Mouse (Mus musculus) thymus, adult 2 months (tissue): ENCODE data around the gene Rab37. TPM values are rescaled to one million over a fixed set of nuclear protein-coding genes. Genes with fewer than 3 reads are reported as not detected.

Experiments used
- DNase-seq: peaks from one replicate; pipeline ENCODE4 v3.0.0; 2021
- H3K27ac ChIP-seq: fragments of 200-500 bp; 2 replicates; pipeline ENCODE4 v1.5.1; 2012; ENCODE audit warnings: low read length, control low read depth; ENCODE audit not compliant: control insufficient read depth, insufficient read depth
- H3K27me3 ChIP-seq: fragments of 200-500 bp; 2 replicates; pipeline ENCODE4 v1.6.1; 2012; ENCODE audit warnings: mild to moderate bottlenecking, low read length, moderate library complexity, mixed read lengths; ENCODE audit not compliant: control insufficient read depth, insufficient read depth
- H3K36me3 ChIP-seq: fragments of 200-500 bp; 2 replicates; pipeline ENCODE4 v1.6.1; 2012; ENCODE audit warnings: mild to moderate bottlenecking, low read length, moderate library complexity; ENCODE audit not compliant: control insufficient read depth, insufficient read depth
- H3K4me1 ChIP-seq: fragments of 200-500 bp; replicated peaks from 2 replicates; pipeline ENCODE4 v1.6.1; 2012; ENCODE audit warnings: low read length; ENCODE audit not compliant: control insufficient read depth, insufficient read depth
- H3K4me3 ChIP-seq: fragments of 200-500 bp; 2 replicates; pipeline ENCODE4 v1.5.1; 2012; ENCODE audit warnings: mild to moderate bottlenecking, low read length, control low read depth, moderate library complexity; ENCODE audit not compliant: control insufficient read depth, insufficient read depth
- CTCF ChIP-seq: fragments of 200-500 bp; IDR thresholded peaks from 2 replicates; pipeline ENCODE4 v1.5.1; 2012; ENCODE audit warnings: mild to moderate bottlenecking, control low read depth, low read length, moderate library complexity, borderline replicate concordance; ENCODE audit not compliant: control insufficient read depth, poor library complexity, insufficient read depth; ENCODE audit errors: extremely low read depth
- POLR2A ChIP-seq: fragments of 200-500 bp; IDR thresholded peaks from 2 replicates; pipeline ENCODE4 v1.6.1; 2012; ENCODE audit warnings: mild to moderate bottlenecking, low read length, control low read depth, moderate library complexity; ENCODE audit not compliant: control insufficient read depth, poor library complexity, insufficient read depth; ENCODE audit errors: extremely low read depth
- WGBS: fragments of 180-500 bp; shearing (Covaris S2); methylation state at CpG from one replicate; pipeline ENCODE4 v1.1.7; 2018; 5-methylcytosine and 5-hydroxymethylcytosine counted together
- polyA plus RNA-seq: library from polyadenylated mRNA; depleted of rRNA; stranded (reverse); fragments of >200 nt; gene quantifications from 2 replicates; pipeline ENCODE4 v1.2.3, GENCODE M21; 2012

Gene Rab37
- polyA plus RNA-seq, 1 experiment, result 18.3 TPM

GRCm38 (mm10) chr11:115169430-115169829 lies 78.2 kb downstream of the Rab37 start:
- Histone ChIP-seq H3K27ac (no peak overlapping the region), H3K4me1 (peaks cover 62% of the 10 kb centered on the region), H3K27me3 (no peaks in the 10 kb centered on the region), H3K4me3 (no peak overlapping the region), H3K36me3 (peaks cover 29% of the 10 kb centered on the region)
- no peak for TF ChIP-seq CTCF
- no peak for TF ChIP-seq POLR2A
- 95% methylated on average over 4 of the region's 4 CpGs for WGBS
- DNase-seq, result no peak

DNA sequence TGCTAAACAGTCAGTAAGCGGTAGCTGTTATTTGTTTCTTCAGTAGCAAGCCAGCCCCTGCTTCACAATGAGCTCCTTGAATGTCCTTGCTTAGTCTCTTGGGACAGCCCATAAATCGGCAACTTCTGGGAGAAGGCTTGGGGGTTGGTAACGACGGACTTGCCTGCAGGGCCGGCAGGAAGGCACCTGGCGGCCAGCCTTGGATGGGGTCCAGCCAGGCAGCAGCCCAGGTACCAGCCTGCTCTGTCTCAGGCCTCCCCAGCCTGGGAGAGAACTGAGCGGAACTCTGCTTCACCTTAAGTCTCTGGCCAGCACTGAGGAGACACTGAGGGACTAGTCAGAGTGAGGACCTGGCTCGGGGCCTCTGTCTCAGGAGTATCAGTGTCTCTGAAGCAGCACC lies 79.9 kb downstream of the Rab37 start:
- H3K27ac ChIP-seq, result no peak overlapping the region
- no peaks in the 10 kb centered on the region for H3K27me3 ChIP-seq
- H3K36me3 ChIP-seq, result peaks cover 40% of the 10 kb centered on the region
- no peak for DNase-seq
- no peak for TF ChIP-seq POLR2A
- no peak for TF ChIP-seq CTCF
- H3K4me1 ChIP-seq, result peaks cover 56% of the 10 kb centered on the region
- H3K4me3 ChIP-seq, result no peak overlapping the region
- 88% methylated on average over 8 of the region's 8 CpGs for WGBS

- 57% methylated on average over 4 of the region's 4 CpGs for WGBS
- Histone ChIP-seq H3K27ac (no peak overlapping the region), H3K4me3 (no peak overlapping the region), H3K36me3 (peaks cover 57% of the 10 kb centered on the region), H3K4me1 (peaks cover 44% of the 10 kb centered on the region), H3K27me3 (no peaks in the 10 kb centered on the region)
- TF ChIP-seq POLR2A, result no peak
- no peak for TF ChIP-seq CTCF
- no peak for DNase-seq
Measured at GRCm38 (mm10) chr11:115172825-115173287, 81.6 kb downstream of the Rab37 start.

GRCm38 (mm10) chr11:115173549-115174339 lies 82.5 kb downstream of the Rab37 start:
- peaks cover 60% of the 10 kb centered on the region for H3K36me3 ChIP-seq

DNA sequence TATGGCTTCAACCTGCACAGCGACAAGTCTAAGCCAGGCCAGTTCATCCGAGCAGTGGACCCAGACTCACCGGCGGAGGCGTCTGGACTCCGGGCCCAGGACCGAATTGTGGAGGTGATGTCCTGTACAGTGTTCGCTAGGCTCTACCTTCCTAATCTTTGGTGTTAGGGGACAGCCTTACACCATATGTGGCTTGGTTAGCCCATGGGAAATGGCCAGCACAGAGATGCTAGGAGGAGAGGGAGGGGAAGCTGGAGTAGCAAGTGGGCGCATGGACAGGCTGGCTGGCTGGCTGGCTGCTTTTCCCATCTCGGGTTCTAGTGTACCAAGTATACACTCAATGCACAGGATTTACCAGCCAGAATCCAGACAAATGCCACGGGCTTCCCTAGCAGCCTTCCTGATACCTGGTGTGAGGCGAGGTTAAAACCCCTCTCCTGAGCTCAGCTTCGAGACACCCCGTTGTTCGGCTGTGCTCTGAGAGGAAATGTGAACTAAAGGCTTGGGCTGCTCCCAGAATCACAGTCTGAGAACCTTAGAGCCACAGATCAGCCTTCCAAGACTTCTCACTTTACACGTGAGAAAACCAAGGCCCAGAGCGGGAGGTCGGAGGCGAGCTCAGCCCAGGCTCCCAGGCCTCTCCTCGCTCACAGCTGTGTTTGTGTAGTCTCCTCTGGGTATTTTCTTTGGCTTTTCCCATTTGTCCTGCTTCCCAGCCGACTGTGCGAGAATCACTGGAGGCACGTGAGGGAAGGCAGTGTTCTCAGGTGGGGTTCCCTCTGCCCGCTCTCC lies 85.4 kb downstream of the Rab37 start:
- DNase-seq, result no peak
- no peaks in the 10 kb centered on the region for H3K27me3 ChIP-seq
- H3K36me3 ChIP-seq, result peaks cover 68% of the 10 kb centered on the region
- peaks cover 34% of the 10 kb centered on the region for H3K4me1 ChIP-seq
- H3K4me3 ChIP-seq, result no peak overlapping the region
- H3K27ac ChIP-seq, result no peak overlapping the region
- TF ChIP-seq CTCF (no peak), POLR2A (no peak)
- WGBS, result 95% methylated on average over 24 of the region's 24 CpGs

More at GRCm38 (mm10) chr11:115173549-115174339, 82.5 kb downstream of the Rab37 start:
- Histone ChIP-seq H3K27me3 (no peaks in the 10 kb centered on the region), H3K4me3 (0 out of 2 replicates have a peak overlapping the region, but pooled peaks have one; percentile 2), H3K4me1 (peaks cover 40% of the 10 kb centered on the region), H3K27ac (peak overlapping the region; percentile 24; the same call in 1 of the 2 replicates)
- peak; percentile 22; the same call in 1 of the 2 replicates for TF ChIP-seq CTCF
- TF ChIP-seq POLR2A, result no peak
- WGBS, result 20% methylated on average over 16 of the region's 16 CpGs
- DNase-seq, result no peak

DNA sequence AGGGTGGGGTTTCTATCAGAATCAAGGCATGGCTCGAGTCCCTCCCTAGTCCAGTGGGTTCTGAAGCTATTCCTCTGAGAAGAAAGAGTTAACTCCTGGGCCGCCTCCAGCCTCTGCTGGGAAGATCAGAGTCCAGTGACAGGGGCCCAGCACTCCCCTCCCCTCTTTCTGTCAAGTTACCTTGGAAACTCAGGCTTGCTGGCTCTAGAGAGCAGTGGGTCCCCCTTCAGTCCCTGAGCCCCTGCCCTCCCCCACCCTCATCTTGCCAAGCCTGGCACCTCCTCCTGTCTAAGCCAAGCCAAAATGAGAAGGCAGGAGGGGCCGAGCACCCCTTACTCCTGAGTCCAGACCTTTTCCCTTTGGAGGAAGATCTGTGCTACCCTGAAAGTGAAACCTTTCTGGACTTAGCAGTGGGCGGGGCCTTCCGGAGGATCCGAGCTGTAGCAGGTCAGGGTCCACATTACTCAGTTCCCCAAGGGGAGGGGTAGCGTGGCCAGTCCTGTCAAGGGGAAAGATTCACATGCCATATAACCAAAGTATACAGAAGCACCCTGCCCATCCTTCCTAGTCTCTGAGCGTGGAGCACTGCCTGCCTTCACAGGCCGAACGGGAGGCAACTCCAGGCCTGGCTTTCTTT lies 86.4 kb downstream of the Rab37 start:
- peaks cover 23% of the 10 kb centered on the region for H3K4me1 ChIP-seq
- no peaks in the 10 kb centered on the region for H3K27me3 ChIP-seq
- H3K27ac ChIP-seq, result no peak overlapping the region
- WGBS, result 91% methylated on average over 10 of the region's 10 CpGs
- no peak for DNase-seq
- TF ChIP-seq CTCF (no peak), POLR2A (no peak)
- no peak overlapping the region for H3K4me3 ChIP-seq
- H3K36me3 ChIP-seq, result peaks cover 70% of the 10 kb centered on the region
